Mouse (Mus musculus) right cerebral cortex, adult 2 months (tissue): ENCODE results near the gene Ppp2r3a.

ENCODE experiments used
- DNase-seq, 2 experiments: peaks; one replicate each; pipeline ENCODE4 v3.0.0; 2021 to 2022; ENCODE audit warnings: low spot score in 2 of 2

The Ppp2r3a gene

DNA sequence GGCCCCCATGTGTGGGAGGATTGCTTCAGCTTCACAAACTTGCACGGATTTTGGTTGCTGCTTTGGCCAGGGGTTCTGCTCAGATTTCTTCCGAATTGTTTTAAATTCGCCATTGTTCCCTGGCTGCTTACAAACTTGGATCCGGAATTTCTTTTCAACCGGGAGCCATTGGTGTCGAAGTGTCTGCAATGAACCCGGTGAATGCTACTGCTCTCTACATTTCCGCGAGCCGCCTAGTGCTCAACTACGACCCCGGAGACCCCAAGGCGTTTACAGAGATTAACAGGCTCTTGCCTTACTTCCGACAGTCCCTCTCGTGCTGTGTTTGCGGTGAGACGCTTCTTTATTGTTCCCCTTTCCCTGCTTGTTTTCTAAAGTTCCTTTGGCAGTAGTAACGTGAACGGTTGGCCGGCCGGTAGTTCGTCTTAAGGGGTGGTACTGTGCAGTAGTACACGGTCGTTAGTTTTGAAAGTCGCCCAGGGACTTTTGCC lies 176.5 kb downstream of the Ppp2r3a start:
- DNase-seq: no peak

DNA sequence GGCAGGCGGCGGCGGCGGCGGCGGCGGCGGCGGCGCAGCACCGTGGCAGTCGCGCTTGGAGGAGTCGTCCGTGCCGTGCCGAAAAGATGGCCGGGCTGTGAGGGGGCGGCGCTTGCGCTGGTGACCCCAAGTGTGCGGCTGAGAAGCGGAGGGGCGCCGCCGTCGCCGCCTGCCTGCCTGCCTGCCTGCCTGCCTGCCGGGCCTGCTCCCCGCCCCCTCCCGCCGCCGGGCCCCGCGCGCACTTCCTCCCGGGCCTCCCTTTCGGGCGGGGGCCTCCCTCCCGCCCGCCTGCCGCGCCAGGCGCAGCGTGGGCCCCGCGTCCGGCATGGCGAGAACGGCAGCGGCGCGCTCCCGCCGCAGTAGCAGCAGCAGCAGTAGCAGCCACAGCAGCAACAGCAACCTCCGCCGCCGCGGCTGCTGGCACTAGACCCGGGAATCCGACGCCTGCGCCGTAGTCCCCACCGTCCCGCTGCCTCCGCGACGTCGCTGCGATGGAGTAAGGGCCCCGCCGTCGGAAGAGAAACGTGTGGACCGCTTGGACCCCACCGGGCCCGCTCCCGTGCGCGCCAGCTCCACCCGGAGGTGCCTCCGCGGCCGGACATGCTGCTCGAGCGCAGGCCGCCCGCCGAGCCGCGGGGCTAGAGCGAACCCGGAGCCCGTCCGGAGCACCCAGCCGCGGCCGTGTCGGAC lies 177.1 kb downstream of the Ppp2r3a start:
- DNase-seq: peak; percentile 76 to 82

DNA sequence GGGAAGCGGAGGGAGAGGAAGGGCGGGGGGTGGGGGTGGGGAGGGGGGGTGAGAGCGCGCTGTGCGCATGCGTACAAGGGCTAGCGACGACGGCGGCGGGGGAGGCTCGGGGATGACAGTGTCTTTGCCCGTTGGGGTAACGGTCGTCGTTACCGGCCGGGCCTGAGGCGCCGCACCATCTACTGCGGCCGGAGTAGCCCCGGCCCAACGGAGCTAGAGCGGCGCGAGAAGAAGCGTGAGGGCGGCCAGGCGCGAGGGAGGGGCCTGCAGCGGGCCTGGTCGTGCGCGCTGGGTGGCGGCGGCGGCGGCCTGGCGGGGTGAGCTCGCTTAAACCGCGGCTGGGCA lies 177.6 kb downstream of the Ppp2r3a start, which contains the start of gene Msl2:
Msl2 (plus strand) TSS at position 115 of the 345 bp plus-strand sequence.
- DNase-seq: no peak

DNA sequence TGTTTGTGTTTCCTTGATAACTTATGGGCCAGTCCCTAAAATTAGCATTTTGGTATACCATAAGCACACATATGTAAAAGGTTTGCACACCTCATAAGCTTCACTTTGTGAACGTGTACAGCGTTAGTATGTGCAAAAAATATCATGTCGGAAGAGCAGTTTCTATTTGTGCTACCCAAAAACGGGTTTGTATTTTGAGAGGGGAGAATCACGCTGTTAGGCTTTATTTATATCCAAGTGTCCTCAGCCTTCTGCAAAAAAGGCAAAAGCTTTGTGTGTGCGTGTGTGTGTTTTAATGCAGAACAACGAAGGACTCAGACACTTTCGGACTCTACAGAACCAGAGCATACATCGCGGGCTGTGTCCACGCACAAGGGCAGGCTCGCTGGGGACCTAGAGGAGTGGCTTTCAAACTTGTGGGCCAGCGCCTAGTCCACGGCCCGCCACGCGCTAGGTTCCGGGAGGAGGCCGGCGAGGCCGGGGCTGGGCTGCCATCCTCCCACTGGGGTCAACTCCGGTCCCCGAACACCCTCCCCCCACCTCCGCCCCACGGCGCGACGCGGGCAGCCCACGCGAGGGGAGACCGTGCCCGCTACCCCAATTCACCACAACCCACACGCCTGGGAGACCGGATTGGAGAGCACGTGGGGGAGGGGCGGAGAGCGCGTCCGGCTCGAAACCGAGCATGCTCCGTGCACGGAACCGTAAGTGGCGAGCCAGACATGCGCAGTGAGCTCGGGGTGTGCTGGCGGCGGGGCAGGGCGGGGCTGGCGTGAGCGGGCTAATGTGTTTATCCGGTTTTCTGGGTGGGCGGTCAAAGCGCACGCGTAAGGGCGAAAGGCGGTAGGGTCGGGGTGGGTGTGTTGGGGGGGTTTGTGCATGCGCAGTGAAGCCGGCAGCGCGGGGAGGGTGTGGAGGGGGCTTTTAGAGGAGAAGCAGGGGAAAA lies 178.3 kb downstream of the Ppp2r3a start:
- peak; percentile 98 to 99 for DNase-seq

DNA sequence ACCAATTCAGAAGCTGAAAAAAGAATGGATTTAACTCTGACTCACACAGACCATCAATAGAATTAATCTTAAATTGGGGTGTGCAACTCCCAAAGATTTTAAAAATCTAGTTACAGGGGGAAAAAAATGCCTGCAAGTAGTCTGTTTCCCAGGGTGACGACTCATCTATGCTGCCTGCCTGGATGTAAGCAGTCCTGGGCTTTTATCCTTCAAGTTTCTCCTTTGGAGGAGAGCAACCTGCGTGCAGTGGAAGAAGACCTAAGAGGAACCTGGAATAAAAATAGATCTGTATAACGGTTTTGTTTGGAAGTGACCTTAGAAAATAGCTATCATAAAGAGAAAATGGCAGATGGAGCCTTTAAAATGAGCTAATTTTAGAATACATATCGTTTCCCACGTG lies 179.1 kb downstream of the Ppp2r3a start:
- no peak for DNase-seq

- DNase-seq: no peak
Observed at GRCm38 (mm10) chr9:101069781-101070180, 181.8 kb downstream of the Ppp2r3a start.

- DNase-seq: no peak
Observed at GRCm38 (mm10) chr9:101065076-101065602, 186.5 kb downstream of the Ppp2r3a start.

GRCm38 (mm10) chr9:101062253-101062780 lies 189.3 kb downstream of the Ppp2r3a start:
- no peak for DNase-seq

- DNase-seq: no peak
Observed at GRCm38 (mm10) chr9:101061035-101061434, 190.6 kb downstream of the Ppp2r3a start.

DNA sequence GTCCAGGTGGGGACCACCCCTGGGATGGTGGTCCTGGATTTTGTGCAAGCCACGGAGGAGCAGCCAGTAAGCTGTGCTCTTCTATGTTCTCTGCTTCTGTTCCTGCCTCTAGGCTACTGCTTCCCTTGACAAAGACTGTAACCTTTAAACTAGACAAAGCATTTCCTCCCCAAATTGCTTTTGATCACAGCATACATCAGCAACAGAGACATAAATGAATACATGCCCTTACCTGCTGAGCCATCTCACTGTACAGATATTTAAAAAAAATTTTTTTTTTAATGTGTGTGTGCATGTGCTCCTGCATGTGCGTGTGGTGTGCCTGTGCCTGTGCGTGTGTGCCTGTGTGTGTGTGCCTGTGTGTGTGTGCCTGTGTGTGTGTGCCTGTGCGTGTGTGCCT lies 194.4 kb downstream of the Ppp2r3a start:
- DNase-seq: no peak
